Mouse (Mus musculus) stomach, embryonic 16.5 days (tissue): ENCODE measurements around the gene Ppp1r15a. TPM values are rescaled to one million over a fixed set of nuclear protein-coding genes. Genes with fewer than 3 reads are reported as not detected.
"Not testable (repeated sequence)": the region's sequence is repeated elsewhere in the genome, so short reads cannot be mapped to it uniquely, and the experiment has no call there.

Experiments
- ATAC-seq: fragments of 200-750 bp; cut with Nextera tagmentation; 2 replicates; pipeline ENCODE4 v1.8.0; 2017; ENCODE audit warnings: moderate number of reproducible peaks, moderate TSS enrichment; ENCODE audit not compliant: insufficient read depth, low FRiP score
- H3K27ac ChIP-seq: fragments of 300-500 bp; sonication (generic); 2 replicates; pipeline ENCODE4 v1.5.1; 2014; ENCODE audit warnings: low read length
- H3K27me3 ChIP-seq: fragments of 300-500 bp; sonication (generic); 2 replicates; pipeline ENCODE4 v1.6.1; 2014; ENCODE audit warnings: low read length, control low read depth, mixed read lengths; ENCODE audit not compliant: control insufficient read depth, insufficient read depth
- H3K36me3 ChIP-seq: fragments of 300-500 bp; sonication (generic); 2 replicates; pipeline ENCODE4 v1.6.1; 2014; ENCODE audit warnings: low read length; ENCODE audit not compliant: control insufficient read depth, insufficient read depth
- H3K4me1 ChIP-seq: fragments of 300-500 bp; sonication (generic); 2 replicates; pipeline ENCODE4 v1.6.1; 2014; ENCODE audit warnings: low read length, control low read depth, mixed read lengths; ENCODE audit not compliant: control insufficient read depth, insufficient read depth
- H3K4me2 ChIP-seq: fragments of 300-500 bp; sonication (generic); 2 replicates; pipeline ENCODE4 v1.6.1; 2014; ENCODE audit warnings: low read depth, low read length, mixed read lengths
- H3K4me3 ChIP-seq: fragments of 300-500 bp; sonication (generic); replicated peaks from 2 replicates; pipeline ENCODE4 v1.5.1; 2014; ENCODE audit warnings: mild to moderate bottlenecking, low read length
- H3K9ac ChIP-seq: fragments of 300-500 bp; sonication (generic); 2 replicates; pipeline ENCODE4 v1.6.1; 2014; ENCODE audit warnings: low read length
- H3K9me3 ChIP-seq: fragments of 300-500 bp; sonication (generic); replicated peaks from 2 replicates; pipeline ENCODE4 v1.6.1; 2016; ENCODE audit warnings: low read length, control low read depth; ENCODE audit not compliant: control insufficient read depth
- WGBS: fragments of 180-500 bp; shearing (Covaris S2); extraction: QIAGEN DNeasy Blood & Tissue Kit; methylation state at CpG from one replicate; pipeline ENCODE4 v1.1.7; 2014; 5-methylcytosine and 5-hydroxymethylcytosine counted together
- polyA plus RNA-seq: library from polyadenylated mRNA; unstranded; fragments of >200 nt; fragmentation: Nextera tagmentation; extraction: Ambion mirVana; gene quantifications from 2 replicates; pipeline ENCODE4 v1.2.1, GENCODE M21; 2015

The Ppp1r15a gene
- polyA plus RNA-seq, 1 experiment from 2014 or later, result 25.5 TPM

- peak overlapping the region; percentile 25 for H3K4me3 ChIP-seq
- H3K9ac ChIP-seq, result peak overlapping the region; percentile 31
- 0 out of 2 replicates have a peak, but pooled peaks cover 11% of the 10 kb centered on the region for H3K36me3 ChIP-seq
- no peaks in the 10 kb centered on the region for H3K27me3 ChIP-seq
- H3K9me3 ChIP-seq, result no peaks in the 10 kb centered on the region
- WGBS, result 77% methylated on average over 12 of the region's 13 CpGs
- ATAC-seq, result no peak
- no peak overlapping the region; the same call in 1 of the 2 replicates for H3K27ac ChIP-seq
- H3K4me1 ChIP-seq, result peaks cover 36% of the 10 kb centered on the region
- peak overlapping the region; percentile 31 for H3K4me2 ChIP-seq
These were observed 2.3 kb downstream of the Ppp1r15a start for GRCm38 (mm10) chr7:45523678-45524170.

GRCm38 (mm10) chr7:45522957-45523676, 3.0 kb downstream of the Ppp1r15a start:
- H3K27me3 ChIP-seq, result no peaks in the 10 kb centered on the region
- ATAC-seq, result no peak
- no peaks in the 10 kb centered on the region for H3K9me3 ChIP-seq
- peak overlapping the region; percentile 37 for H3K9ac ChIP-seq
- peak overlapping the region; percentile 31 for H3K4me2 ChIP-seq
- H3K27ac ChIP-seq, result no peak overlapping the region
- H3K4me1 ChIP-seq, result peaks cover 36% of the 10 kb centered on the region
- H3K36me3 ChIP-seq, result 0 out of 2 replicates have a peak, but pooled peaks cover 11% of the 10 kb centered on the region
- H3K4me3 ChIP-seq, result peak overlapping the region; percentile 25
- WGBS, result 61% methylated on average over 18 of the region's 18 CpGs

GRCm38 (mm10) chr7:45522194-45522752, 3.8 kb downstream of the Ppp1r15a start:
- H3K9me3 ChIP-seq, result no peaks in the 10 kb centered on the region
- ATAC-seq, result no peak
- H3K4me2 ChIP-seq, result peak overlapping the region; percentile 59
- no peaks in the 10 kb centered on the region for H3K27me3 ChIP-seq
- 0 out of 2 replicates have a peak, but pooled peaks cover 11% of the 10 kb centered on the region for H3K36me3 ChIP-seq
- peaks cover 36% of the 10 kb centered on the region for H3K4me1 ChIP-seq
- 53% methylated on average over 16 of the region's 16 CpGs for WGBS
- H3K4me3 ChIP-seq, result peak overlapping the region; percentile 67
- peak overlapping the region; percentile 94; the same call in 1 of the 2 replicates for H3K27ac ChIP-seq
- H3K9ac ChIP-seq, result peak overlapping the region; percentile 80; the same call in 1 of the 2 replicates

GRCm38 (mm10) chr7:45521728-45522184, 4.3 kb downstream of the Ppp1r15a start:
- ATAC-seq, result peak; percentile 57; the same call in 1 of the 2 replicates
- Histone ChIP-seq H3K4me1 (peaks cover 36% of the 10 kb centered on the region), H3K4me3 (peak overlapping the region; percentile 67), H3K27ac (peak overlapping the region; percentile 94), H3K4me2 (peak overlapping the region; percentile 59), H3K9me3 (no peaks in the 10 kb centered on the region), H3K27me3 (no peaks in the 10 kb centered on the region), H3K36me3 (0 out of 2 replicates have a peak, but pooled peaks cover 11% of the 10 kb centered on the region), H3K9ac (peak overlapping the region; percentile 80)
- WGBS, result under 1% methylated on average over 28 of the region's 28 CpGs

GRCm38 (mm10) chr7:45520605-45521004, 5.5 kb downstream of the Ppp1r15a start:
- no peak overlapping the region for H3K4me3 ChIP-seq
- no peaks in the 10 kb centered on the region for H3K27me3 ChIP-seq
- H3K4me2 ChIP-seq, result no peak overlapping the region
- WGBS, result 93% methylated on average over 7 of the region's 7 CpGs
- 0 out of 2 replicates have a peak, but pooled peaks cover 11% of the 10 kb centered on the region for H3K36me3 ChIP-seq
- H3K9me3 ChIP-seq, result no peaks in the 10 kb centered on the region
- peaks cover 33% of the 10 kb centered on the region for H3K4me1 ChIP-seq
- ATAC-seq, result no peak
- H3K27ac ChIP-seq, result no peak overlapping the region
- no peak overlapping the region for H3K9ac ChIP-seq

- Histone ChIP-seq H3K36me3 (0 out of 2 replicates have a peak, but pooled peaks cover 11% of the 10 kb centered on the region), H3K4me2 (no peak overlapping the region), H3K9ac (no peak overlapping the region), H3K27ac (no peak overlapping the region), H3K9me3 (no peaks in the 10 kb centered on the region), H3K4me1 (peaks cover 22% of the 10 kb centered on the region), H3K27me3 (no peaks in the 10 kb centered on the region), H3K4me3 (no peak overlapping the region)
- ATAC-seq, result no peak
- WGBS, result 67% methylated on average over 8 of the region's 8 CpGs
These were observed 6.5 kb downstream of the Ppp1r15a start for GRCm38 (mm10) chr7:45519345-45520120.

- Histone ChIP-seq H3K4me3 (no peak overlapping the region), H3K9me3 (no peaks in the 10 kb centered on the region), H3K36me3 (0 out of 2 replicates have a peak, but pooled peaks cover 9% of the 10 kb centered on the region), H3K4me1 (peaks cover 17% of the 10 kb centered on the region), H3K9ac (no peak overlapping the region), H3K4me2 (no peak overlapping the region), H3K27me3 (no peaks in the 10 kb centered on the region), H3K27ac (no peak overlapping the region)
- 92% methylated on average over 16 of the region's 16 CpGs for WGBS
- no peak for ATAC-seq
These were observed 7.5 kb downstream of the Ppp1r15a start for GRCm38 (mm10) chr7:45518618-45519017.

- H3K4me1 ChIP-seq, H3K4me2 ChIP-seq, H3K9me3 ChIP-seq, H3K9ac ChIP-seq, H3K27ac ChIP-seq, H3K4me3 ChIP-seq, H3K27me3 ChIP-seq, H3K36me3 ChIP-seq, ATAC-seq: not testable (repeated sequence)
- WGBS, result 69% methylated on average over 5 of the region's 5 CpGs
These were observed 9.2 kb downstream of the Ppp1r15a start for GRCm38 (mm10) chr7:45516846-45517245.
